Mouse (Mus musculus): ENCODE data around the gene Fance.

The Fance gene

GRCm38 (mm10) chr17:28313212-28313879 is at the start of gene Fance:
Gene Fance, plus strand, starts transcription at chr17:28313519.
- DNase-seq (ENCODE audit: low spot score in 2 of 2), result peak; percentile 88 to 94

- DNase-seq (ENCODE audit: low spot score in 2 of 2), result no peak
Observed at GRCm38 (mm10) chr17:28267251-28267650, 46.1 kb upstream of the Fance start.

- DNase-seq (ENCODE audit: low spot score in 2 of 2), result no peak
Observed at GRCm38 (mm10) chr17:28270165-28270564, 43.2 kb upstream of the Fance start.

- DNase-seq (ENCODE audit: low spot score in 2 of 2), result no peak
Observed at GRCm38 (mm10) chr17:28271537-28272266, 41.6 kb upstream of the Fance start.

GRCm38 (mm10) chr17:28272281-28272680 is 41.0 kb upstream of the Fance start:
- DNase-seq (ENCODE audit: low spot score in 2 of 2), result no peak

GRCm38 (mm10) chr17:28272837-28273236 is 40.5 kb upstream of the Fance start:
- DNase-seq (ENCODE audit: low spot score in 2 of 2), result no peak

- DNase-seq (ENCODE audit: low spot score in 2 of 2), result no peak
Observed at GRCm38 (mm10) chr17:28274739-28275138, 38.6 kb upstream of the Fance start.

- no peak for DNase-seq (ENCODE audit: low spot score in 2 of 2)
Observed at GRCm38 (mm10) chr17:28277226-28277625, 36.1 kb upstream of the Fance start.

GRCm38 (mm10) chr17:28277721-28278120 is 35.6 kb upstream of the Fance start:
- DNase-seq (ENCODE audit: low spot score in 2 of 2), result no peak

- DNase-seq (ENCODE audit: low spot score in 2 of 2), result no peak
Observed at GRCm38 (mm10) chr17:28278156-28278555, 35.2 kb upstream of the Fance start.

GRCm38 (mm10) chr17:28279236-28279635 is 34.1 kb upstream of the Fance start:
- no peak for DNase-seq (ENCODE audit: low spot score in 2 of 2)

GRCm38 (mm10) chr17:28279780-28280422 is 33.4 kb upstream of the Fance start:
- DNase-seq (ENCODE audit: low spot score in 2 of 2), result no peak

GRCm38 (mm10) chr17:28280423-28280800 is 32.9 kb upstream of the Fance start:
- DNase-seq (ENCODE audit: low spot score in 2 of 2), result no peak

GRCm38 (mm10) chr17:28280831-28281377 is 32.4 kb upstream of the Fance start:
- DNase-seq (ENCODE audit: low spot score in 2 of 2), result no peak

- DNase-seq (ENCODE audit: low spot score in 2 of 2), result no peak
Observed at GRCm38 (mm10) chr17:28281866-28282441, 31.4 kb upstream of the Fance start.

- no peak for DNase-seq (ENCODE audit: low spot score in 2 of 2)
Observed at GRCm38 (mm10) chr17:28283199-28283598, 30.1 kb upstream of the Fance start.

- no peak for DNase-seq (ENCODE audit: low spot score in 2 of 2)
Observed at GRCm38 (mm10) chr17:28286133-28286532, 27.2 kb upstream of the Fance start.

GRCm38 (mm10) chr17:28286964-28287363 is 26.4 kb upstream of the Fance start:
- DNase-seq (ENCODE audit: low spot score in 2 of 2), result no peak

- no peak for DNase-seq (ENCODE audit: low spot score in 2 of 2)
Observed at GRCm38 (mm10) chr17:28287578-28287977, 25.7 kb upstream of the Fance start.

- DNase-seq (ENCODE audit: low spot score in 2 of 2), result no peak
Observed at GRCm38 (mm10) chr17:28287980-28288379, 25.3 kb upstream of the Fance start.

- DNase-seq (ENCODE audit: low spot score in 2 of 2), result no peak
Observed at GRCm38 (mm10) chr17:28290262-28290661, 23.1 kb upstream of the Fance start.

GRCm38 (mm10) chr17:28290671-28291070 is 22.6 kb upstream of the Fance start:
- no peak for DNase-seq (ENCODE audit: low spot score in 2 of 2)
